9 mouse cellular contexts compared by ENCODE assay signal in the genomic region with DNA sequence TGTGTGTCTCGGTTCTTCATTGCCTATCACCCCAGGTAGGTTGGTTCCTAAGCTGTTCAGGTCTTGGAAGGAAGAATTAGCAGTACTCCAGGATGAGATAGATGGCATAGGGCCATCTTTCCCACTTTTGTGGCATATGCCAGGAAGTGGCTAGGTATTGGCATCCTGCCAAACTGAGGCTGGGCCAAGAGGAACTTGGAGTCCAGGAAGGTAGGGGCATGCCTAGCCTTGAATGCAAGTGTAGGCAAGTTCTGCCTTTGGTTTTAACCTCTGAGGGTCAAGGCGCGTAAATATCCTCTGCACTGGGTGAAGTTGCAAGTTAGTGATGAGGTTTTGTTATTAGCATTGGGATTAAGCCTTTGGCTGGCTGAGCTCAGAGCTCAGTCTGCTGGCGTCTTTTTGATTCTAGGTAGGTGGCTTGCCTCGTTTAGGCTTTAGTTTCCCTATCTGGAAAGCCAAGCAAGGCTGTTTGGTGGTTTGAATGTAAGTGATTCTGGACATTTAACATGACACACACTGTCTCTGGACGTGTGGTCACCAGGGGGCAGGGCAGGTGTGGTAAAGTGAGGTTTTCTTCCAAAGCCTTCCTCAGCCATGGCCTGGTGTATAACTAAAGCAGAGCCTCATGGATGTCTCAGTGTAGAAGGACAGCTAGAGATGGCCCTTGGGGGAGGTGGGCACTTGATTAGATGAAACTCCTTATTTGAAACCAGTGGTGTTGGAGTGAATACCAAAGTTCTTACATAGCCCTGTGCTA. TPM values are rescaled to one million over a fixed set of nuclear protein-coding genes. Genes with fewer than 3 reads are reported as not detected.
DNase-seq lines count a peak whose midpoint lies in the region; ATAC-seq and TF ChIP-seq lines count a peak whose summit lies in the region.
"Had no signal": no experiment of that assay in that cellular context is flagged by ENCODE, and none has a peak within 500 bp of the region (broad histone marks: within the 10 kb centered on the region; RNA-seq: fewer than 3 reads in every experiment).

No protein-coding gene starts in this region.

- no peak overlapping the region for H3K4me3 ChIP-seq in kidney, embryonic 14.5 days (ENCODE audit: low read length)
- no peak overlapping the region for H3K4me3 ChIP-seq in lung, postnatal 0 days (ENCODE audit: low read depth, low read length)
- H3K4me3 ChIP-seq in forebrain, embryonic 15.5 days = no peak overlapping the region
- H3K4me3 ChIP-seq: neural tube, embryonic 13.5 days had no signal

- no peaks in the 10 kb centered on the region; the same call in 1 of the 2 replicates for H3K27me3 ChIP-seq in kidney, embryonic 14.5 days (ENCODE audit: control insufficient read depth, insufficient read depth, low read length)
- H3K27me3 ChIP-seq in lung, postnatal 0 days (replicated peaks; ENCODE audit: insufficient read depth, low read length) = no peaks in the 10 kb centered on the region
- H3K27me3 ChIP-seq in forebrain, embryonic 15.5 days = peaks cover 5% of the 10 kb centered on the region; the same call in 1 of the 2 replicates

- peak; percentile 44 for DNase-seq in adrenal gland, postnatal 14 days
- no peak for DNase-seq in adrenal gland, adult 18-20 months (ENCODE audit: low spot score in 2 of 2)
- peak; percentile 61 for DNase-seq in kidney, adult 18-20 months
- DNase-seq in cerebellum, postnatal 10 days = peak; percentile 86 to 88
- peak; percentile 26 for DNase-seq in lung, postnatal 0 days (ENCODE audit: low spot score)
- no peak for DNase-seq in layer of hippocampus, adult 8-10 months (ENCODE audit: low spot score in 2 of 2)

- H3K4me1 ChIP-seq in kidney, embryonic 14.5 days (ENCODE audit: control insufficient read depth, insufficient read depth, low read length) = no peaks in the 10 kb centered on the region
- no peaks in the 10 kb centered on the region; the same call in 1 of the 2 replicates for H3K4me1 ChIP-seq in lung, postnatal 0 days (ENCODE audit: insufficient read depth, low read depth, low read length)
- H3K4me1 ChIP-seq in forebrain, embryonic 15.5 days = no peaks in the 10 kb centered on the region

- no peak overlapping the region for H3K4me2 ChIP-seq in kidney, embryonic 14.5 days (replicated peaks; ENCODE audit: low read depth, low read length)
- no peak overlapping the region for H3K4me2 ChIP-seq in lung, postnatal 0 days (replicated peaks; ENCODE audit: low read depth, low read length)
- no peak overlapping the region for H3K4me2 ChIP-seq in forebrain, embryonic 15.5 days (replicated peaks)
- H3K4me2 ChIP-seq: neural tube, embryonic 13.5 days had no signal

- H3K27ac ChIP-seq in kidney, embryonic 14.5 days (ENCODE audit: low read depth, low read length) = no peak overlapping the region
- H3K27ac ChIP-seq in lung, postnatal 0 days (ENCODE audit: low read length) = no peak overlapping the region
- H3K27ac ChIP-seq in forebrain, embryonic 15.5 days (replicated peaks) = no peak overlapping the region
- H3K27ac ChIP-seq: neural tube, embryonic 13.5 days had no signal

- H3K36me3 ChIP-seq in kidney, embryonic 14.5 days (ENCODE audit: control insufficient read depth, insufficient read depth, low read length) = no peaks in the 10 kb centered on the region; the same call in 1 of the 2 replicates
- H3K36me3 ChIP-seq in lung, postnatal 0 days (ENCODE audit: insufficient read depth, low read length) = no peaks in the 10 kb centered on the region
- no peaks in the 10 kb centered on the region for H3K36me3 ChIP-seq in forebrain, embryonic 15.5 days
- H3K36me3 ChIP-seq: neural tube, embryonic 13.5 days had no signal

- no peak for TF ChIP-seq EP300 in lung, postnatal 0 days (IDR thresholded peaks at IDR 0.05)

- 78% methylated on average over 6 of the region's 6 CpGs for WGBS in kidney, embryonic 14.5 days
- WGBS in lung, postnatal 0 days = 59% methylated on average over 6 of the region's 6 CpGs
- 65% methylated on average over 6 of the region's 6 CpGs for WGBS in forebrain, embryonic 15.5 days

- peak; percentile 62 for TF ChIP-seq CTCF in lung, postnatal 0 days (IDR thresholded peaks at IDR 0.05)

- H3K9ac ChIP-seq in kidney, embryonic 14.5 days (ENCODE audit: low read depth, low read length) = no peak overlapping the region
- no peak overlapping the region for H3K9ac ChIP-seq in lung, postnatal 0 days (replicated peaks; ENCODE audit: low read depth)
- H3K9ac ChIP-seq in forebrain, embryonic 15.5 days (replicated peaks) = no peak overlapping the region
- H3K9ac ChIP-seq: neural tube, embryonic 13.5 days had no signal

- H3K9me3 ChIP-seq in kidney, embryonic 14.5 days (ENCODE audit: control insufficient read depth, low read length) = no peaks in the 10 kb centered on the region
- H3K9me3 ChIP-seq in lung, postnatal 0 days (ENCODE audit: low read length) = no peaks in the 10 kb centered on the region
- H3K9me3 ChIP-seq in forebrain, embryonic 15.5 days = no peaks in the 10 kb centered on the region
- H3K9me3 ChIP-seq: neural tube, embryonic 13.5 days had no signal

- no peak for ATAC-seq in kidney, embryonic 14.5 days (ENCODE audit: low FRiP score, low TSS enrichment)
- ATAC-seq in lung, postnatal 0 days = peak; percentile 50; the same call in 1 of the 2 replicates
- no peak for ATAC-seq in forebrain, embryonic 15.5 days (replicated peaks)

RNA-seq across cellular contexts. Expression of gene Arhgef3, which starts 5.8 kb away (rescaled TPM):
- 34.2 and 43.5 TPM in 2 replicates for total RNA-seq in adrenal gland, postnatal 14 days (2021)
- 10 to 100 TPM; 25.3 to 45.5 TPM for total RNA-seq in adrenal gland, adult 18-20 months (2021)
- polyA plus RNA-seq in kidney, embryonic 14.5 days (2014; fragmentation: Nextera tagmentation; extraction: Ambion mirVana) = 7.7 and 15.0 TPM in 2 replicates
- polyA plus RNA-seq in lung, postnatal 0 days (2015; fragmentation: Nextera tagmentation; extraction: Ambion mirVana) = 37.3 and 44.8 TPM in 2 replicates
- 10 to 100 TPM; 68.5 to 86.1 (median 79.8) TPM for total RNA-seq in layer of hippocampus, adult 8-10 months (2022)
- polyA plus RNA-seq in forebrain, embryonic 15.5 days (2015; fragmentation: Nextera tagmentation; extraction: Ambion mirVana) = 3.7 and 4.9 TPM in 2 replicates

Comparison
In these comparisons a context has a peak if more than half of its experiments do, and no peak if none do; other contexts are left out.
1. DNase-seq: peak in adrenal gland, postnatal 14 days (single experiment), kidney, adult 18-20 months (single experiment), cerebellum, postnatal 10 days (2 of 2) and lung, postnatal 0 days (single experiment); none in adrenal gland, adult 18-20 months (0 of 2) and layer of hippocampus, adult 8-10 months (0 of 2).